Mouse (Mus musculus) thymus, adult 2 months (tissue): ENCODE measurements around the gene Poldip3.

Source experiments
- CTCF ChIP-seq: fragments of 200-500 bp; IDR thresholded peaks from 2 replicates; pipeline ENCODE4 v1.5.1; 2012; ENCODE audit warnings: mild to moderate bottlenecking, control low read depth, low read length, moderate library complexity, borderline replicate concordance; ENCODE audit not compliant: control insufficient read depth, poor library complexity, insufficient read depth; ENCODE audit errors: extremely low read depth
- POLR2A ChIP-seq: fragments of 200-500 bp; IDR thresholded peaks from 2 replicates; pipeline ENCODE4 v1.6.1; 2012; ENCODE audit warnings: mild to moderate bottlenecking, low read length, control low read depth, moderate library complexity; ENCODE audit not compliant: control insufficient read depth, poor library complexity, insufficient read depth; ENCODE audit errors: extremely low read depth

GRCm38 (mm10) chr15:83093687-83094086 lies 55.5 kb downstream of the Poldip3 start:
- TF ChIP-seq CTCF: no peak
- no peak for TF ChIP-seq POLR2A
